Mouse (Mus musculus) heart, postnatal 0 days (tissue): ENCODE results near the gene Tkfc. TPM values are rescaled to one million over a fixed set of nuclear protein-coding genes. Genes with fewer than 3 reads are reported as not detected.

ENCODE experiments used
- ATAC-seq: fragments of 200-750 bp; cut with Nextera tagmentation; 2 replicates; pipeline ENCODE4 v1.8.0; 2017; ENCODE audit warnings: low read depth, moderate number of reproducible peaks, moderate library complexity; ENCODE audit not compliant: insufficient read depth
- DNase-seq: peaks from one replicate; pipeline ENCODE4 v3.0.0-alpha.2; 2016; ENCODE audit warnings: low spot score
- H3K27ac ChIP-seq: fragments of 300-500 bp; sonication (generic); 2 replicates; pipeline ENCODE4 v1.5.1; 2014; ENCODE audit warnings: low read depth, mild to moderate bottlenecking
- H3K27me3 ChIP-seq: fragments of 300-500 bp; sonication (generic); 2 replicates; pipeline ENCODE4 v1.6.1; 2014; ENCODE audit warnings: low read length, mixed read lengths; ENCODE audit not compliant: control insufficient read depth, insufficient read depth
- H3K36me3 ChIP-seq: fragments of 300-500 bp; sonication (generic); replicated peaks from 2 replicates; pipeline ENCODE4 v1.6.1; 2014; ENCODE audit warnings: low read length, mixed read lengths; ENCODE audit not compliant: control insufficient read depth, insufficient read depth
- H3K4me1 ChIP-seq: fragments of 300-500 bp; sonication (generic); 2 replicates; pipeline ENCODE4 v1.6.1; 2014; ENCODE audit warnings: antibody characterized with exemption; ENCODE audit not compliant: control insufficient read depth, insufficient read depth
- H3K4me2 ChIP-seq: fragments of 300-500 bp; sonication (generic); 2 replicates; pipeline ENCODE4 v1.6.1; 2014; ENCODE audit warnings: low read depth, mild to moderate bottlenecking, low read length, moderate library complexity
- H3K4me3 ChIP-seq: fragments of 300-500 bp; sonication (generic); 2 replicates; pipeline ENCODE4 v1.5.1; 2014; ENCODE audit warnings: low read depth, low read length
- H3K9ac ChIP-seq: fragments of 300-500 bp; sonication (generic); replicated peaks from 2 replicates; pipeline ENCODE4 v1.6.1; 2014; ENCODE audit warnings: low read depth, low read length, mixed read lengths
- H3K9me3 ChIP-seq: fragments of 300-500 bp; sonication (generic); replicated peaks from 2 replicates; pipeline ENCODE4 v1.6.1; 2016; ENCODE audit warnings: low read length; ENCODE audit not compliant: control insufficient read depth
- CTCF ChIP-seq: IDR thresholded peaks from 2 replicates; pipeline ENCODE4 v1.5.1; 2016; ENCODE audit warnings: antibody characterized with exemption, control low read depth, low read depth
- EP300 ChIP-seq: IDR thresholded peaks from 2 replicates; pipeline ENCODE4 v1.6.1; 2016; ENCODE audit warnings: antibody characterized with exemption, low read depth
- WGBS: fragments of 180-500 bp; shearing (Covaris S2); extraction: QIAGEN DNeasy Blood & Tissue Kit; methylation state at CpG from one replicate; pipeline ENCODE4 v1.1.7; 2014; 5-methylcytosine and 5-hydroxymethylcytosine counted together
- polyA plus RNA-seq: library from polyadenylated mRNA; unstranded; fragments of >200 nt; fragmentation: Nextera tagmentation; extraction: Ambion mirVana; gene quantifications from 2 replicates; pipeline ENCODE4 v1.2.1, GENCODE M21; 2015
- total RNA-seq: library from RNA; depleted of rRNA; stranded (reverse); fragments of >200 nt; gene quantifications from 2 replicates; pipeline ENCODE4 v1.2.3, GENCODE M21; 2014; ENCODE audit warnings: low replicate concordance

Tkfc gene
- total and polyA plus RNA-seq, 2 experiments from 2014 or later: 2.7 to 5.9 TPM

- peak overlapping the region; percentile 87 for H3K9ac ChIP-seq
- H3K27ac ChIP-seq: peak overlapping the region; percentile 94
- no peaks in the 10 kb centered on the region for H3K27me3 ChIP-seq
- H3K4me1 ChIP-seq: peaks cover 24% of the 10 kb centered on the region
- H3K9me3 ChIP-seq: no peaks in the 10 kb centered on the region
- H3K36me3 ChIP-seq: peaks cover 31% of the 10 kb centered on the region
- H3K4me3 ChIP-seq: peak overlapping the region; percentile 91
- peak overlapping the region; percentile 79 for H3K4me2 ChIP-seq
- DNase-seq: no peak
- no peak for ATAC-seq
- 49% methylated on average over 3 of the region's 3 CpGs for WGBS
- TF ChIP-seq CTCF: no peak
- no peak for TF ChIP-seq EP300
Measured at GRCm38 (mm10) chr19:10604534-10604933, 920 bp downstream of the Tkfc start.

- no peak overlapping the region for H3K4me2 ChIP-seq
- DNase-seq (no peak), ATAC-seq (no peak)
- no peaks in the 10 kb centered on the region for H3K27me3 ChIP-seq
- peaks cover 24% of the 10 kb centered on the region for H3K4me1 ChIP-seq
- H3K27ac ChIP-seq: peak overlapping the region; percentile 94; the same call in 1 of the 2 replicates
- H3K9me3 ChIP-seq: no peaks in the 10 kb centered on the region
- peaks cover 25% of the 10 kb centered on the region for H3K36me3 ChIP-seq
- 72% methylated on average over 18 of the region's 18 CpGs for WGBS
- TF ChIP-seq CTCF (no peak), EP300 (no peak)
- no peak overlapping the region for H3K4me3 ChIP-seq
- no peak overlapping the region for H3K9ac ChIP-seq
Measured at GRCm38 (mm10) chr19:10603660-10604523, 1.6 kb downstream of the Tkfc start.

- Histone ChIP-seq H3K27ac (peak overlapping the region; percentile 83), H3K9ac (peak overlapping the region; percentile 30), H3K4me1 (peaks cover 16% of the 10 kb centered on the region), H3K27me3 (no peaks in the 10 kb centered on the region), H3K4me3 (peak overlapping the region; percentile 26), H3K4me2 (peak overlapping the region; percentile 54), H3K9me3 (no peaks in the 10 kb centered on the region), H3K36me3 (peaks cover 17% of the 10 kb centered on the region)
- ATAC-seq (peak; percentile 40; the same call in 1 of the 2 replicates), DNase-seq (peak; percentile 91)
- peak; percentile 86 for TF ChIP-seq CTCF
- no peak for TF ChIP-seq EP300
- 6% methylated on average over 9 of the region's 9 CpGs for WGBS
Measured at GRCm38 (mm10) chr19:10602787-10603186, 2.7 kb downstream of the Tkfc start.

- 11% methylated on average over 6 of the region's 6 CpGs for WGBS
- peak; percentile 16 for DNase-seq
- Histone ChIP-seq H3K4me1 (peaks cover 16% of the 10 kb centered on the region), H3K9me3 (no peaks in the 10 kb centered on the region), H3K36me3 (peaks cover 13% of the 10 kb centered on the region; the same call in 1 of the 2 replicates), H3K4me3 (peak overlapping the region; percentile 26), H3K4me2 (peak overlapping the region; percentile 54), H3K9ac (peak overlapping the region; percentile 30), H3K27me3 (no peaks in the 10 kb centered on the region), H3K27ac (peak overlapping the region; percentile 83)
- TF ChIP-seq EP300: no peak
- TF ChIP-seq CTCF: no peak
- ATAC-seq: no peak
Measured at GRCm38 (mm10) chr19:10602247-10602769, 3.1 kb downstream of the Tkfc start.

GRCm38 (mm10) chr19:10599648-10600047 is 5.8 kb downstream of the Tkfc start:
- Histone ChIP-seq H3K9me3 (no peaks in the 10 kb centered on the region), H3K27me3 (no peaks in the 10 kb centered on the region), H3K4me3 (no peak overlapping the region), H3K4me1 (peaks cover 2% of the 10 kb centered on the region), H3K4me2 (no peak overlapping the region), H3K27ac (no peak overlapping the region), H3K9ac (no peak overlapping the region), H3K36me3 (peaks cover 25% of the 10 kb centered on the region; the same call in 1 of the 2 replicates)
- TF ChIP-seq CTCF (no peak), EP300 (no peak)
- DNase-seq: no peak
- ATAC-seq: no peak
- WGBS: 76% methylated on average over 2 of the region's 2 CpGs
